Mouse (Mus musculus): ENCODE results near the gene Ino80d. TPM values are rescaled to one million over a fixed set of nuclear protein-coding genes. Genes with fewer than 3 reads are reported as not detected.

The Ino80d gene
- polyA plus RNA-seq, 1 experiment from 2014 or later = 12.2 TPM

- ATAC-seq (ENCODE audit: insufficient number of reproducible peaks, insufficient read depth, low FRiP score, low read depth) = no peak
- H3K4me3 ChIP-seq (ENCODE audit: control insufficient read depth in 1 of 2, insufficient read depth in 1 of 2, low read depth in 1 of 2, low read length in 2 of 2) = no peak overlapping the region
- H3K27me3 ChIP-seq (ENCODE audit: control insufficient read depth, insufficient read depth, low read length) = no peaks in the 10 kb centered on the region
- no peak overlapping the region for H3K4me2 ChIP-seq (ENCODE audit: low read length)
- H3K36me3 ChIP-seq (ENCODE audit: control insufficient read depth, insufficient read depth, low read length) = no peaks in the 10 kb centered on the region
- WGBS = 81% methylated on average over 9 of the region's 9 CpGs
- no peaks in the 10 kb centered on the region for H3K9me3 ChIP-seq (ENCODE audit: control insufficient read depth, low read length)
- peaks cover 0 to 3% of the 10 kb centered on the region in 2 experiments; a peak in 2 of 4 replicates for H3K4me1 ChIP-seq (ENCODE audit: control insufficient read depth in 2 of 2, insufficient read depth in 2 of 2, low read length in 2 of 2)
- no peak overlapping the region for H3K9ac ChIP-seq (ENCODE audit: low read length)
- no peak overlapping the region for H3K27ac ChIP-seq (replicated peaks in 1 of 2; ENCODE audit: control insufficient read depth in 1 of 2, insufficient read depth in 1 of 2, low read depth in 2 of 2, low read length in 2 of 2)
Observed at GRCm38 (mm10) chr1:62916609-62917008, 197.9 kb downstream of the Ino80d start.

- Histone ChIP-seq H3K27ac (replicated peaks in 1 of 2; ENCODE audit: control insufficient read depth in 1 of 2, insufficient read depth in 1 of 2, low read depth in 2 of 2, low read length in 2 of 2) (no peak overlapping the region), H3K4me3 (ENCODE audit: control insufficient read depth in 1 of 2, insufficient read depth in 1 of 2, low read depth in 1 of 2, low read length in 2 of 2) (no peak overlapping the region), H3K4me2 (ENCODE audit: low read length) (no peak overlapping the region), H3K9ac (ENCODE audit: low read length) (no peak overlapping the region), H3K4me1 (ENCODE audit: control insufficient read depth in 2 of 2, insufficient read depth in 2 of 2, low read length in 2 of 2) (peaks cover 2 to 6% of the 10 kb centered on the region in 2 experiments; a peak in 2 of 4 replicates), H3K27me3 (ENCODE audit: control insufficient read depth, insufficient read depth, low read length) (no peaks in the 10 kb centered on the region), H3K9me3 (ENCODE audit: control insufficient read depth, low read length) (no peaks in the 10 kb centered on the region), H3K36me3 (ENCODE audit: control insufficient read depth, insufficient read depth, low read length) (no peaks in the 10 kb centered on the region)
- ATAC-seq (ENCODE audit: insufficient number of reproducible peaks, insufficient read depth, low FRiP score, low read depth) = no peak
- WGBS = 78% methylated on average over 6 of the region's 6 CpGs
Observed at GRCm38 (mm10) chr1:62914495-62914894, 200.0 kb downstream of the Ino80d start.

GRCm38 (mm10) chr1:62911426-62911825 lies 203.0 kb downstream of the Ino80d start:
- Histone ChIP-seq H3K4me1 (ENCODE audit: control insufficient read depth in 2 of 2, insufficient read depth in 2 of 2, low read length in 2 of 2) (peaks cover 2 to 6% of the 10 kb centered on the region in 2 experiments; a peak in 2 of 4 replicates), H3K36me3 (ENCODE audit: control insufficient read depth, insufficient read depth, low read length) (no peaks in the 10 kb centered on the region), H3K9me3 (ENCODE audit: control insufficient read depth, low read length) (no peaks in the 10 kb centered on the region), H3K27me3 (ENCODE audit: control insufficient read depth, insufficient read depth, low read length) (no peaks in the 10 kb centered on the region), H3K4me2 (ENCODE audit: low read length) (no peak overlapping the region), H3K9ac (ENCODE audit: low read length) (no peak overlapping the region), H3K27ac (replicated peaks in 1 of 2; ENCODE audit: control insufficient read depth in 1 of 2, insufficient read depth in 1 of 2, low read depth in 2 of 2, low read length in 2 of 2) (no peak overlapping the region), H3K4me3 (ENCODE audit: control insufficient read depth in 1 of 2, insufficient read depth in 1 of 2, low read depth in 1 of 2, low read length in 2 of 2) (no peak overlapping the region)
- 49% methylated on average over 7 of the region's 7 CpGs for WGBS
- ATAC-seq (ENCODE audit: insufficient number of reproducible peaks, insufficient read depth, low FRiP score, low read depth) = no peak

- ATAC-seq (ENCODE audit: insufficient number of reproducible peaks, insufficient read depth, low FRiP score, low read depth) = no peak
- Histone ChIP-seq H3K27ac (replicated peaks in 1 of 2; ENCODE audit: control insufficient read depth in 1 of 2, insufficient read depth in 1 of 2, low read depth in 2 of 2, low read length in 2 of 2) (no peak overlapping the region), H3K27me3 (ENCODE audit: control insufficient read depth, insufficient read depth, low read length) (no peaks in the 10 kb centered on the region), H3K4me1 (ENCODE audit: control insufficient read depth in 2 of 2, insufficient read depth in 2 of 2, low read length in 2 of 2) (peaks cover 2 to 6% of the 10 kb centered on the region in 2 experiments; a peak in 2 of 4 replicates), H3K9me3 (ENCODE audit: control insufficient read depth, low read length) (no peaks in the 10 kb centered on the region), H3K9ac (ENCODE audit: low read length) (no peak overlapping the region), H3K4me2 (ENCODE audit: low read length) (no peak overlapping the region), H3K36me3 (ENCODE audit: control insufficient read depth, insufficient read depth, low read length) (no peaks in the 10 kb centered on the region), H3K4me3 (ENCODE audit: control insufficient read depth in 1 of 2, insufficient read depth in 1 of 2, low read depth in 1 of 2, low read length in 2 of 2) (no peak overlapping the region)
- 74% methylated on average over 5 of the region's 5 CpGs for WGBS
Observed at GRCm38 (mm10) chr1:62909126-62909525, 205.3 kb downstream of the Ino80d start.

- Histone ChIP-seq H3K4me3 (ENCODE audit: control insufficient read depth in 1 of 2, insufficient read depth in 1 of 2, low read depth in 1 of 2, low read length in 2 of 2) (no peak overlapping the region), H3K36me3 (ENCODE audit: control insufficient read depth, insufficient read depth, low read length) (no peaks in the 10 kb centered on the region), H3K27me3 (ENCODE audit: control insufficient read depth, insufficient read depth, low read length) (no peaks in the 10 kb centered on the region), H3K27ac (replicated peaks in 1 of 2; ENCODE audit: control insufficient read depth in 1 of 2, insufficient read depth in 1 of 2, low read depth in 2 of 2, low read length in 2 of 2) (no peak overlapping the region), H3K9ac (ENCODE audit: low read length) (no peak overlapping the region), H3K4me1 (ENCODE audit: control insufficient read depth in 2 of 2, insufficient read depth in 2 of 2, low read length in 2 of 2) (peaks cover 2 to 6% of the 10 kb centered on the region in 2 experiments; a peak in 2 of 4 replicates), H3K4me2 (ENCODE audit: low read length) (no peak overlapping the region), H3K9me3 (ENCODE audit: control insufficient read depth, low read length) (no peaks in the 10 kb centered on the region)
- ATAC-seq (ENCODE audit: insufficient number of reproducible peaks, insufficient read depth, low FRiP score, low read depth) = no peak
- WGBS = 67% methylated on average over 6 of the region's 6 CpGs
Observed at GRCm38 (mm10) chr1:62908508-62908907, 206.0 kb downstream of the Ino80d start.

Small RNAs within 50 kb of the gene (microRNA-seq; reads per million reads assigned to microRNA genes)
- not detected for gene Gm24557
- gene Gm44468 = not detected

Other genes starting within 250 kb of the Ino80d start
- gene Eef1b2, start 62.2 kb upstream of the Ino80d start, polyA plus RNA-seq (2014; fragmentation: Nextera tagmentation; extraction: Ambion mirVana) = 358 and 403 TPM in 2 replicates
- 382 and 415 TPM in 2 replicates for gene Ndufs1, start 62.2 kb upstream of the Ino80d start, polyA plus RNA-seq (2014; fragmentation: Nextera tagmentation; extraction: Ambion mirVana)
- gene Gpr1, start 99.9 kb upstream of the Ino80d start, polyA plus RNA-seq (2014; fragmentation: Nextera tagmentation; extraction: Ambion mirVana) = 0.09 and 0.20 TPM in 2 replicates
- 7.5 and 8.7 TPM in 2 replicates for gene Zdbf2, start 158.6 kb upstream of the Ino80d start, polyA plus RNA-seq (2014; fragmentation: Nextera tagmentation; extraction: Ambion mirVana)

Data from heart, embryonic 14.5 days (tissue).